Mouse (Mus musculus) liver, embryonic 16.5 days (tissue): Measurements from ENCODE around the gene Mrpl40. TPM values are rescaled to one million over a fixed set of nuclear protein-coding genes. Genes with fewer than 3 reads are reported as not detected.
"Not testable (repeated sequence)": the region's sequence is repeated elsewhere in the genome, so short reads cannot be mapped to it uniquely, and the experiment has no call there.

Experiments used
- ATAC-seq: fragments of 200-750 bp; cut with Nextera tagmentation; 2 replicates; pipeline ENCODE4 v1.8.0; 2017; ENCODE audit warnings: low read depth, mild to moderate bottlenecking, moderate number of reproducible peaks, moderate library complexity
- H3K27ac ChIP-seq: fragments of 300-500 bp; sonication (generic); 2 replicates; pipeline ENCODE4 v1.5.1; 2014; ENCODE audit warnings: mild to moderate bottlenecking, low read length
- H3K27me3 ChIP-seq: fragments of 300-500 bp; sonication (generic); 2 replicates; pipeline ENCODE4 v1.6.1; 2014; ENCODE audit warnings: low read depth, low read length, mixed read lengths; ENCODE audit not compliant: control insufficient read depth, insufficient read depth
- H3K36me3 ChIP-seq: fragments of 300-500 bp; sonication (generic); 2 replicates; pipeline ENCODE4 v1.6.1; 2014; ENCODE audit warnings: mild to moderate bottlenecking; ENCODE audit not compliant: control insufficient read depth, insufficient read depth
- H3K4me1 ChIP-seq: fragments of 300-500 bp; sonication (generic); 2 replicates; pipeline ENCODE4 v1.6.1; 2014; ENCODE audit warnings: low read depth, low read length, mixed read lengths; ENCODE audit not compliant: control insufficient read depth
- H3K4me2 ChIP-seq: fragments of 300-500 bp; sonication (generic); 2 replicates; pipeline ENCODE4 v1.6.1; 2014; ENCODE audit warnings: low read depth, low read length, mixed read lengths
- H3K4me3 ChIP-seq: fragments of 300-500 bp; sonication (generic); 2 replicates; pipeline ENCODE4 v1.5.1; 2014; ENCODE audit warnings: low read depth, mild to moderate bottlenecking, low read length
- H3K9ac ChIP-seq: fragments of 300-500 bp; sonication (generic); 2 replicates; pipeline ENCODE4 v1.6.1; 2014; ENCODE audit warnings: low read depth, low read length
- H3K9me3 ChIP-seq: fragments of 300-500 bp; sonication (generic); replicated peaks from 2 replicates; pipeline ENCODE4 v1.6.1; 2016; ENCODE audit warnings: low read length; ENCODE audit not compliant: control insufficient read depth
- WGBS: fragments of 180-500 bp; shearing (Covaris S2); extraction: QIAGEN DNeasy Blood & Tissue Kit; methylation state at CpG from one replicate; pipeline ENCODE4 v1.1.7; 2014; ENCODE audit not compliant: insufficient replicate concordance; 5-methylcytosine and 5-hydroxymethylcytosine counted together
- polyA plus RNA-seq: library from polyadenylated mRNA; unstranded; fragments of >200 nt; fragmentation: Nextera tagmentation; extraction: Ambion mirVana; gene quantifications from 2 replicates; pipeline ENCODE4 v1.2.1, GENCODE M21; 2015

Mrpl40 gene
- polyA plus RNA-seq, 1 experiment from 2014 or later: 46.4 TPM

DNA sequence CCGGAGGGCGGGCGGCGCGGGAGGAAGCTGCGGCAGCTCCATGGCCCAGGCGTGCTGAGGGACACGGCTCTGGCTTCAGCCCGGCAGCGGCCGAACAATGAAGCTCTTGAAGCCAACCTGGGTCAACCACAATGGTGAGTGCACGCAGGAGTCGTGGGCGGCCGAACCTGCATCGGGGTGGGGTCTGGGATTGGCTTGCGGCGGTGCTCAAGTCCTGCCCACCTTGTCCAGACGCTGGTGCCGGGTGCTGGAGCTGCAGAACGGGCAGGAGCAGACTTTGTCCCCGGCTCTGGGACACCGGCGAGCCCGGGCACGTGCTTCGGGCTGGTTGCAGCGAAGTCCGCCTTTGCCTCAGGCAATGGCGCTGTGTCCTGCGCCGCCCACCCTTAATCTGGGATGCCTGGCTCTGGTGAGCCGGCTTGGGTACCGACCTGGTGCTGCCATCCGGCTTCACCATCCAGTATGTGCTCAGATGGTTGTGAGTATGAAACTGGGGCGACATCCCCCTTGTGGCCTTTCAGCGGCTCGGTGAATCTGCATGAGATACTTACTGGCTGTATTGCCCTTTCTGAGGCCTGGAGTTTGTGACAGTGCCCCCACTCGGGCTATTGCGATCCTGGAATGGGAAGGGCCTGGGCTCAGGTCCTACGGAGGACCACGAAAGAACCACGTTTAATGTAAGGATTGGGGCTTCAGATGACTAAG is 876 bp upstream of the Mrpl40 start:
- H3K27ac ChIP-seq: peak overlapping the region; percentile 98
- peaks cover 3% of the 10 kb centered on the region; the same call in 1 of the 2 replicates for H3K36me3 ChIP-seq
- peak overlapping the region; percentile 93 for H3K4me3 ChIP-seq
- H3K27me3 ChIP-seq: no peaks in the 10 kb centered on the region
- no peaks in the 10 kb centered on the region for H3K9me3 ChIP-seq
- peaks cover 22% of the 10 kb centered on the region for H3K4me1 ChIP-seq
- under 1% methylated on average over 43 of the region's 43 CpGs for WGBS
- H3K9ac ChIP-seq: peak overlapping the region; percentile 91
- peak overlapping the region; percentile 98 for H3K4me2 ChIP-seq
- ATAC-seq: peak; percentile 4

DNA sequence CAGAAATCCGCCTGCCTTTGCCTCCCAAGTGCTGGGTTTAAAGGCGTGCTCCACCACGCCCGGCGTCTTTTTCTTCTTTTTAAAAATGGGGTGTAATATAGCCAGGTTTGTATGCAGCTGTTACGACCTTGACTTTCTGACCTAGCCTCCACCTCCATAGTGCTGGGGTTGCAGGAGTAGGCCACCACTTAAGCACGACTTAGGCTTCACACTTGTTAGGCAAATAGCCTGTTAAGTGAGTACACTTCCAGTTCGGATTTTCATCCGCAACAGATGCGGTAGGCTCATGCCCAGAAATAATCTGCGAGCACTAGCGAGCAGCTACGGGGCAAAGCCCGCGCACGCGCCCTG is 596 bp downstream of the Mrpl40 start:
- ATAC-seq: no peak
- Histone ChIP-seq H3K9ac (peak overlapping the region; percentile 66), H3K4me1 (peaks cover 23% of the 10 kb centered on the region), H3K4me3 (peak overlapping the region; percentile 93), H3K36me3 (peaks cover 18% of the 10 kb centered on the region; the same call in 1 of the 2 replicates), H3K27ac (peak overlapping the region; percentile 98), H3K4me2 (peak overlapping the region; percentile 98), H3K9me3 (no peaks in the 10 kb centered on the region), H3K27me3 (no peaks in the 10 kb centered on the region)
- WGBS: under 1% methylated on average over 17 of the region's 17 CpGs

DNA sequence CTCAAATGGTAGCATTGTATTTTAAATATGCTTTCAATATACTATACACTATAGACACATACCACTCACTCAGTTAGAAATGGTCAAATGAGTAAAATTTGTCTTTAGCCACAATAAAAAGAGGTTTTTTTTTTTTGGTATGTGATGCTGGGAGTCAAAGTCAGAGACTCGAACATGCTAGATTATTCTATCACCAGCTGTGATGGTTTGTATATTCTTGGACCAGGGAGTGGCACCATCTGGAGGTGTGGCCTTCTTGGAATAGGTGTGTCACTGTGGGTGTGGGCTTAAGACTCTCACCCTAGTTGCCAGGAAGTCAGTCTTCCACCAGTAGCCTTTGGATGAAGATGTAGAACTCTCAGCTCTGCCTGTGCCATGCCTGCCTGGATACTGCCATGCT is 6.2 kb downstream of the Mrpl40 start:
- not testable (repeated sequence) for H3K27me3 ChIP-seq, H3K4me2 ChIP-seq, H3K27ac ChIP-seq, H3K9ac ChIP-seq, H3K9me3 ChIP-seq, H3K4me3 ChIP-seq
- ATAC-seq: 0 out of 2 replicates have a peak, but pooled peaks have one; percentile 47
- peaks cover 14% of the 10 kb centered on the region for H3K4me1 ChIP-seq
- H3K36me3 ChIP-seq: peaks cover 18% of the 10 kb centered on the region; the same call in 1 of the 2 replicates
- 46% methylated on average over 1 of the region's 1 CpGs for WGBS

DNA sequence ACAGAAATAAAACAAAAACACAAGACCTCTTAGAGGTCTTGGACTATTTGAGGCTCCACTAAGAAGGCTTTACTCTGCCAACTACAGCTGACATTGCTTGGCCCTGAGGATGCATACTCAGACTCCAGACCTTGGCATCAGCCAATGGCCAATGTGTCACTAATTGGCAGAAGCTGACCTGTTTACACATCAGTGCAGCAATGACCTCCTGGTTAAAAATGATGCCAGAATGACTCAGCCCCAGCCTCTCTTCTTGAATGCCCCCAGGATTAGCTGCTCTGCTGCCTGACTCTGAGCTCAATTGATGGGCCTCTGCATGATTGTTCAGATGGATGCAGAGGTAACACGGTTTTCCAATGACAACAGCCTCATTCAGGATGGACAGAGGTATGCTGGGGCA is 16.5 kb downstream of the Mrpl40 start:
- Histone ChIP-seq H3K27me3 (no peaks in the 10 kb centered on the region), H3K4me1 (no peaks in the 10 kb centered on the region), H3K36me3 (no peaks in the 10 kb centered on the region), H3K4me3 (no peak overlapping the region), H3K9ac (no peak overlapping the region), H3K27ac (no peak overlapping the region), H3K4me2 (no peak overlapping the region), H3K9me3 (0 out of 2 replicates have a peak, but pooled peaks cover 4% of the 10 kb centered on the region)
- 41% methylated on average over 1 of the region's 1 CpGs for WGBS
- no peak for ATAC-seq

DNA sequence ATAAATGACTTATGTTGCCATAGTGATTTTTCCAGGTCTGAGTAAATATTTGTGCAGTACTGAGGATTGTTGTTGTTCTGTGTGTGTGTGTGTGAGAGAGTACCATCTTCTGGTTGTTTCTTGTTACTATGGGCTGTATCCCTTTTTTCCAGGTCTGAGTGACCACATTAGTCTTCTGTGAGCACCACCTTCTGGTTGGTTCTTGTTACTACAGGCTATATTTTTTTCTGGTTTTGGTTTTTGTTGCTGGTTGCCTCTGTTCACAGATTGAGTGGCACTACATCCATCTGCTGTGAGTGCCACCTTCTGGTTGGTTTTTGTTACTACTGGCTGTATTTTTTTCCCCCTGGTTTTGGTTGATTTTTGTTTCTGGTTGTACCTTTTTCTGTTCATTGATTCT is 18.1 kb downstream of the Mrpl40 start:
- Histone ChIP-seq H3K4me3 (no peak overlapping the region), H3K4me1 (no peaks in the 10 kb centered on the region), H3K36me3 (no peaks in the 10 kb centered on the region), H3K9ac (no peak overlapping the region), H3K4me2 (no peak overlapping the region), H3K9me3 (0 out of 2 replicates have a peak, but pooled peaks cover 4% of the 10 kb centered on the region), H3K27ac (no peak overlapping the region), H3K27me3 (no peaks in the 10 kb centered on the region)
- ATAC-seq: no peak

DNA sequence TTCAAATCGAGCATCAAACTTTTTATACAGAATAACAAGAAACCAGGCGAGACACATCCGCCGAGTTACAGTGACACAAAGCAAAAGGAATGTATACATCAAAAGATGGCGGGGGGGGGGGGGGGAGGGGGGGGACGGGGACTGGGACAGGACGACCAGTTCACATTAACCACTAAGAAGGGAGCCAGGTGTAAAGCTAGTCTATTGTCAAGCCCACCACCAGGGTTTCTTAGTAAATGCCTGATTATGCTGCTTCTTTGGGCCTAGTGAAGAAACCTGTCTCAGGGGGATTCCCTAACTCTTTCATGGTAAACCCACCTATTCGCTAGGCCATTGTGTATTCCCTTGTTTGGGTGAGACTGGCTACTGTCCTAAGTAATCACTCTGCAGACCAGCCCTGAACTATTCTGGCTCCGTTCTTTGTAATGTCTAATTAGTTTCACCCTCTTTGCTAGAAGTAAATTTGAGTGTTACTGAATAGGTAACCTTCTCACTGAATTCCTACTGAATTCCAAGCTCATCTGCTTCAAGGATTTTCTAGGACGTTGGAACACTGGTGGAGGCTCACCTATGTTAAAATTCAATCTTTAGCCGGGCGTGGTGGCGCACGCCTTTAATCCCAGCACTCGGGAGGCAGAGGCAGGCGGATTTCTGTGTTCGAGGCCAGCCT is 27.0 kb downstream of the Mrpl40 start:
- not testable (repeated sequence) for ATAC-seq, H3K27me3 ChIP-seq, H3K4me1 ChIP-seq, H3K4me3 ChIP-seq, H3K9me3 ChIP-seq, H3K4me2 ChIP-seq, H3K36me3 ChIP-seq, H3K27ac ChIP-seq, H3K9ac ChIP-seq
- WGBS: 79% methylated on average over 15 of the region's 17 CpGs

DNA sequence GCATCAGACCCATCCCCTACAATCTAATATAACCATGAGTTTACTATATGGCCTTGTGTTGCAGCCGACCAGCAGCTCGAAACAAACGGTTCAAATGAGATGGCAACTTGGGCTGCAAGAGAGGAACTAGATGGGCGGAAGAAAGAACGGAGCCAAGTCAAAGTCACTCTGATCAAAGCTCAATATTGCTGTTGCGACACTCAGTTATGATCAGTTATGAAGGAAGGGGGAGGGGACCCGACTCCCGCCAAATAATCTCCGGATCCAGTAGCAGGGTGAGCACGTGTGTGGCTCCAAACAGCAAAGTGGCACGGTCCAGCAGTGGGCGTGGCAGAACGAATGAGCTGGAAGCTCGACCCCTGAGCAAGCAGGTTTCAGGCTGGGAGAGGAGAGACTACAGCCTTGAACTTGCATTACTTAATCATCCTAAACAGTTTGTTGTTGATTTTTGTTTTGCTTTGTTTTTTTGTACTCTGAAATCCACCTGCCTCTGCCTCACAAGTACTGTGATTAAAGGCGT is 30.3 kb downstream of the Mrpl40 start:
- no peak overlapping the region for H3K4me2 ChIP-seq
- no peak overlapping the region for H3K9ac ChIP-seq
- no peaks in the 10 kb centered on the region for H3K27me3 ChIP-seq
- WGBS: 78% methylated on average over 15 of the region's 15 CpGs
- ATAC-seq: no peak
- H3K27ac ChIP-seq: no peak overlapping the region
- H3K4me3 ChIP-seq: no peak overlapping the region
- no peaks in the 10 kb centered on the region for H3K36me3 ChIP-seq
- H3K9me3 ChIP-seq: no peaks in the 10 kb centered on the region
- no peaks in the 10 kb centered on the region for H3K4me1 ChIP-seq

DNA sequence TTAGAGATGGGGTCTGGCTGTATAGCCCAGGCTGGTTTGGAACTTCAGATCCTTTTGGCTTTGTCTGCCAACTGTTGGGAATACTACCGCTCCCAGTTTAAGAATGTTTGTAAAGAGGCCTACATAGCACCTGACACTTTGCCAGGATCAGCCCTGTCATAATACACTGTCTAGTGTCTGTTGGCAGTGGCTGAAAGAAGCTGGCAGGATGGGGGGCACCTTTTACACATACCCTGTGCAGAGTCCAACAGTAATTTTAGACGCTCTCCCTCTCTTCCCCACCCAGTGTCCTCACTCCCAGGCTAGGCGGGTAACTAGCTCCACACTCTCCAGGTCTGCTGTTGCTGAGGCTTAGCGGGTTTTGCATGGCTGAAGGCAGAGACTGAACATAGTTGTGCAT is 38.3 kb downstream of the Mrpl40 start:
- Histone ChIP-seq H3K27me3 (no peaks in the 10 kb centered on the region), H3K4me1 (peaks cover 8% of the 10 kb centered on the region), H3K4me2 (no peak overlapping the region), H3K4me3 (no peak overlapping the region), H3K9ac (no peak overlapping the region), H3K36me3 (peaks cover 10% of the 10 kb centered on the region), H3K9me3 (no peaks in the 10 kb centered on the region), H3K27ac (no peak overlapping the region)
- 90% methylated on average over 4 of the region's 4 CpGs for WGBS
- ATAC-seq: no peak
